Mouse (Mus musculus): ENCODE results near the gene Dhrs9. TPM values are rescaled to one million over a fixed set of nuclear protein-coding genes. Genes with fewer than 3 reads are reported as not detected.

Dhrs9 gene
- polyA plus RNA-seq, 1 experiment from 2014 or later = 0.08 TPM

DNA sequence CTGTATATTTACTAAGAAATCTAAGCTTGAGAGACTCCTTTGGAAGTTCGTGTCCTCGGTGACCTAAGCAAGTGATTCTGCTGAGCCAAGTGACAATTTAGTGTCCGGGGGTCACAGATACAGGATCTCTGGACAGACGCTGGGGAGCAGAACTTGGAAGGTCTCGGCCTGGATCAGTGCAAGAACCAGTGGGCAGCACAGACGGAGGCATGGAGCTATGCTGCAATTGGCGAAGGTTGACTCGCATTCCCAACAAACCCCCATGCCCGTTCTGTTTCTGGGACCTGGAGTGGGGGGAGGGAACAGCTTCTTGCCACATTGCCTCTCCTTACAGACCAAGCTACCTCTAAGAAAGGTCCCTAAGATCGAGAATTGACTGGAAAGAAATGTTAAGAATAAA is 46.9 kb downstream of the Dhrs9 start:
- H3K36me3 ChIP-seq = no peaks in the 10 kb centered on the region
- H3K4me1 ChIP-seq = no peaks in the 10 kb centered on the region
- no peak overlapping the region for H3K4me2 ChIP-seq
- no peak overlapping the region for H3K27ac ChIP-seq
- no peaks in the 10 kb centered on the region for H3K9me3 ChIP-seq (replicated peaks)
- no peak for ATAC-seq
- no peaks in the 10 kb centered on the region for H3K27me3 ChIP-seq (replicated peaks)
- no peak overlapping the region for H3K4me3 ChIP-seq
- no peak overlapping the region for H3K9ac ChIP-seq
- WGBS (ENCODE audit: insufficient replicate concordance) = 73% methylated on average over 10 of the region's 10 CpGs

DNA sequence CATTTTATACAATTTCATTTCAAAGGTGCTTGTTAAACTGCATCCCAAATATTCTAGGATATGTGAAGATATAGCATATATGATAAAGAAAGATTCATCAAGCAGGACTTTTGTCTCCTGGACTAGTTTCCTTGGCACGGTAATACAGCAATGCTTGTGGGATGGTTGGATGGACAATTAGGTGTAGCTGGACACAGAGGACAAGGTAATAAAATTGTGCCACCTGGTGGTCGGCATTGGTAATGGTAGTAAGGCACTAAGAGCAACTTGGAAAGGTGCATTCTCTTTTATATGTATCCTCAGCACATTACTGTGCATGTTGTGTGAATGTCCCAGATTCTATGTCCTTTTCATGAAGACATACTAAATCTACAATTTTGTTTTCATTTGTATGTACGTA is 47.9 kb downstream of the Dhrs9 start:
- H3K27ac ChIP-seq = no peak overlapping the region
- 30% methylated on average over 3 of the region's 3 CpGs for WGBS (ENCODE audit: insufficient replicate concordance)
- no peaks in the 10 kb centered on the region for H3K36me3 ChIP-seq
- no peak overlapping the region for H3K4me3 ChIP-seq
- no peaks in the 10 kb centered on the region for H3K9me3 ChIP-seq (replicated peaks)
- H3K4me2 ChIP-seq = no peak overlapping the region
- no peaks in the 10 kb centered on the region; the same call in 1 of the 2 replicates for H3K27me3 ChIP-seq (replicated peaks)
- no peak overlapping the region for H3K9ac ChIP-seq
- ATAC-seq = no peak
- no peaks in the 10 kb centered on the region for H3K4me1 ChIP-seq

DNA sequence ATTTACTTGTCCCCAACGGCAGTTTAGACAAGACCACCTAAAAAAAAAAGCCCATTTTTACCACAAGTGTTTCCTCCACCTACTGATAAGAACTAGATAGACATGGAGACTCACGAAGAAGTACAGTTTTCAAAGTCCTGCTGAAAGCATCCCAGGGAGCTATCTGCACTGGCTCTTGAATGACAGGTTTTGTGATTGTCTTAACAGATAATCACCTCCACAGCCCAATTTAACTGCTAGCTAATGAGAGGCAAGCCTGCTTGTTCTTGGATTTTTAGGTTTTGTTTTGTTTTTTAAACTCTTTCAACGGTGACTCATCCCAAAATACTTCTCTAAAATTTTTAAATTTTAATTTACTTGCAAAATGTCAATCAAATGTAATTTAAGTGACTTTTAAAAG is 61.4 kb downstream of the Dhrs9 start:
- no peaks in the 10 kb centered on the region for H3K9me3 ChIP-seq (replicated peaks)
- no peaks in the 10 kb centered on the region for H3K27me3 ChIP-seq (replicated peaks)
- no peaks in the 10 kb centered on the region for H3K36me3 ChIP-seq
- 37% methylated on average over 3 of the region's 3 CpGs for WGBS (ENCODE audit: insufficient replicate concordance)
- H3K4me1 ChIP-seq = no peaks in the 10 kb centered on the region
- no peak for ATAC-seq
- H3K9ac ChIP-seq = no peak overlapping the region
- H3K4me3 ChIP-seq = no peak overlapping the region
- no peak overlapping the region for H3K4me2 ChIP-seq
- H3K27ac ChIP-seq = no peak overlapping the region

DNA sequence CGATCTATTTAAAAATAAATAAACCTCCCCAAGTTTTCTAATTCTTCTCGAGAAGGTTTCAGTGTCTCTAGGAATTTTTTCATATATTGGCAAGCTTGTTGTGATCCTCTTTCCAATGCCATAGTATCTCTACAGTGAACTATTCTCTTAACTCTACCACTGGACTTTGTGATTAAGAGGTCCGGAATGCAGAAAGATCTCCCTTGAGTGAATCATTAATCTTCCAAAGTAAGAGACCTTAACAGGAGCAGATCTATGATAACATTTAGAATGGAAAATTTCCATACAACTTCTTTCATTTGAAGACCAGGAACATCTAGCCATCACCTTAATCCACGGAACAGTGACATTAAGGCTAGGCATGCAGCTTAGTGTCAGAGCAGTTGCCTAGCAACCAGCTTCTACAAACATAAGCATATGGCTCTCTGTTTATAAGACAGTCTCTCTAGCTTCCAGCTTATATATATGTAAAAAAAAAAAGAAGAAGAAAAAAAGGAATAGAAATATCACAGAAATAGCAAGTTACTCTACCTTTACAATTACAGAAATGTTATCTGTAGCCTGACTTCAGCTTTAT is 65.7 kb downstream of the Dhrs9 start:
- Histone ChIP-seq H3K9ac (no peak overlapping the region), H3K27ac (no peak overlapping the region), H3K9me3 (replicated peaks) (no peaks in the 10 kb centered on the region), H3K36me3 (no peaks in the 10 kb centered on the region), H3K4me2 (no peak overlapping the region), H3K27me3 (replicated peaks) (no peaks in the 10 kb centered on the region), H3K4me3 (no peak overlapping the region), H3K4me1 (no peaks in the 10 kb centered on the region)
- ATAC-seq = no peak
- WGBS (ENCODE audit: insufficient replicate concordance) = 54% methylated on average over 4 of the region's 4 CpGs

DNA sequence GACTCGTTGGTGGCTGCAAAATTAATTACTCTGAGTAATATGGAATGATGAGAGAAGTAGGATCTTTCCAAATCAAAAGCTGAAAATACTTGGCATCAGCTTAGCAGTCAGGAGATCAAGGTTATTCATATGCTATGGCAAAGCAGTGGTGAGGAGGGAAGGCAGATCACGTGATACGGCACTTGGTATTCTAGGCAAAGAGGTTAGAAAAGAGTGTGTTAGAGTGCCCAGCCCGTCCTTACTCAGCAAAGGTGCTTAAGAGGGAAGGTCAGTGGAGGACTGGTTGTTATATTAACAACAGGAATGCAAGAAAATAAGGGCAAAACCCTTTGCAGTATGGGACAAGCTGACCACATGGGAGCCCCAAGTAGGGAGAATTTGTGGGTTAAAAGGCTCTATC is 68.3 kb downstream of the Dhrs9 start:
- no peaks in the 10 kb centered on the region for H3K27me3 ChIP-seq (replicated peaks)
- 65% methylated on average over 4 of the region's 4 CpGs for WGBS (ENCODE audit: insufficient replicate concordance)
- H3K9ac ChIP-seq = no peak overlapping the region
- no peak overlapping the region for H3K4me2 ChIP-seq
- no peak overlapping the region for H3K4me3 ChIP-seq
- no peaks in the 10 kb centered on the region for H3K4me1 ChIP-seq
- ATAC-seq = no peak
- no peak overlapping the region for H3K27ac ChIP-seq
- no peaks in the 10 kb centered on the region for H3K9me3 ChIP-seq (replicated peaks)
- no peaks in the 10 kb centered on the region for H3K36me3 ChIP-seq

DNA sequence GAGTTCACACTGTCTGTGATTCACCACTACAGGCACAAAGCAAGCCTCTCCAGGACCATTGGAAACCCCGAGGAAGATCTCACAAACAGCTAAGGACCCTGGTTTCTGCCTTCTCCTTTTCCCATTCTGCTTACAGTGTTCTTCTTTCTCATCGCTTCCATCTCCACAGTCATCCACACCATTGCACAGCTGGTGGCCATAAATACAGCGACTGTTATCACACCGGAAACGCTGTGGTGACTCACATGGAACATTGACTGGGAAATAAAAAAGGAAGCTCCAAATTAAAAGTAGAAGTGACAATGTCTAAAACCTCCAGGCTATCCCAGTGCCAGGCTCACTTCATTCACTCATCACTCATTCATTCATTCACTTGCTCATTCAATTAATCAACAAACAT is 70.9 kb downstream of the Dhrs9 start:
- Histone ChIP-seq H3K27ac (no peak overlapping the region), H3K36me3 (no peaks in the 10 kb centered on the region), H3K4me2 (no peak overlapping the region), H3K27me3 (replicated peaks) (no peaks in the 10 kb centered on the region), H3K4me3 (no peak overlapping the region), H3K9ac (no peak overlapping the region), H3K4me1 (no peaks in the 10 kb centered on the region), H3K9me3 (replicated peaks) (no peaks in the 10 kb centered on the region)
- ATAC-seq = no peak
- 66% methylated on average over 5 of the region's 5 CpGs for WGBS (ENCODE audit: insufficient replicate concordance)

Other genes starting within 250 kb of the Dhrs9 start
- 11.1 and 11.4 TPM in 2 replicates for gene Nostrin, start 244.6 kb upstream of the Dhrs9 start, polyA plus RNA-seq (2016; fragmentation: Nextera tagmentation; extraction: Ambion mirVana)
- gene Spc25, start 174.3 kb upstream of the Dhrs9 start, polyA plus RNA-seq (2016; fragmentation: Nextera tagmentation; extraction: Ambion mirVana) = 147 and 153 TPM in 2 replicates
- not detected in 2 replicates for gene G6pc2, start 169.4 kb upstream of the Dhrs9 start, polyA plus RNA-seq (2016; fragmentation: Nextera tagmentation; extraction: Ambion mirVana)
- gene Abcb11, start 37.8 kb upstream of the Dhrs9 start, polyA plus RNA-seq (2016; fragmentation: Nextera tagmentation; extraction: Ambion mirVana) = 1.4 and 2.2 TPM in 2 replicates
- 0.10 and 0.29 TPM in 2 replicates for gene Lrp2, start 205.6 kb downstream of the Dhrs9 start, polyA plus RNA-seq (2016; fragmentation: Nextera tagmentation; extraction: Ambion mirVana)